Mouse (Mus musculus): ENCODE measurements at regions not wholly inside any gene's neighbourhood (a gene's known extent, or its start where the extent isn't known, plus 50 kb on each side); places are given as distances from the start of the nearest gene placed in this dataset.

DNA sequence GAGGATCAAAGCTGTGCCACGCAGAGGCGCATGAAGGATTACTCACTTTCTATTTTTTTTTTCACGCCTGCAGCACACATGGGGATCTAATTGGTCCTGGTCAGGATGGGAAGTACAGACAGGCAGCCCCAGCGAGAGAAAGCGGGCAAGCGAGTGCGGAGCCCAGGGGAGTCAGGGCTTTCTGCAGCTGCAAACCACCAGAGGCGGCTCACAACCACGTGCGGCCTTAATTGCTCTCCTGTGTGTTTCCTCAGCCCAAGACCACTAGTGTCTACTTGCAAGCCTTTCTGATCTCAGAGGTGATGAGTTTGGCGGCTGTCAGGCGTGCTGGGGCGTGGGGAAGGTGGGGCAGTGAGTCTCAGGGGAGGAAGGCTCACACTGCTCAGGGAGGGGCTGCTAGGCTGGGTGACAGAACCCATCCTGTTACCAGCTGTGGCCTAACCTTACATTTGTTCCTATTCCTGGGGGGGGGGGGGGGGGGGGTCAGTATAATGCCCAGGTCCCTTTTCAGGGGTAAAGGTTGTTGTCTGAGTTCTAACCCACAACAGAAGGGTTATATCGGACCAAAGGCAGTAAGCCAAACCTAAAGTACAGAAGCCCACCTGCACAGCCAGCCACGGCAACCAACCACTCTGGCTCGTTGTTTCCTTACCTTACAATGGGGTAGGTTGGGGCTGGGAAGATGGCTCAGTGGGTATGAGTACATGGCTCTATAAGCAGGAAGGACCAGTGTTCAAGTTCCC is 81.5 kb downstream of the Hes1 start:
- TF ChIP-seq POLR2A (IDR thresholded peaks at IDR 0.05; ENCODE audit: low read depth, low read length) = no peak
- no peak for TF ChIP-seq CTCF (conservative IDR thresholded peaks at IDR 0.05; ENCODE audit: insufficient read depth, insufficient read length, low read depth, low read length)
- Histone ChIP-seq H3K27ac (ENCODE audit: insufficient read depth, low read depth, low read length) (no peak overlapping the region), H3K4me3 (ENCODE audit: insufficient read depth, low read depth, low read length) (no peak overlapping the region), H3K27me3 (replicated peaks; ENCODE audit: control insufficient read depth, insufficient read depth, low read length) (no peaks in the 10 kb centered on the region), H3K4me1 (ENCODE audit: control insufficient read depth, insufficient read depth, low read length) (no peaks in the 10 kb centered on the region), H3K36me3 (ENCODE audit: control insufficient read depth, insufficient read depth, low read length) (no peaks in the 10 kb centered on the region)
- WGBS = 55% methylated on average over 16 of the region's 16 CpGs
- no peak for DNase-seq

DNA sequence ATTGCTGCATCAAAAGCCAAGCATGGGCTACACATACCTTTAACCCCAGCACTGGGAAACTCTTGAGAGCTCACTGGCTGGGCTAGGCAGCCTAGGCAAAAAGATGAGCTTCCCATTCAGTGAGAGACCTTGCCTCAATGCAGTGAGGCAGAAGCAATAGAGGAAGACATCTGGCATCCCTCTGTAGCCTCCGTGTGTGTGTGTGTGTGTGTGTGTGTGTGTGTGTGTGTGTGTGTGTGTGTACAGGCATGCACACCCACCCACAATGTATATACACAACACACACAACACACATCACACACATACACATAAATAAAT is 82.0 kb downstream of the Hes1 start:
- Histone ChIP-seq H3K36me3 (ENCODE audit: control insufficient read depth, insufficient read depth, low read length) (no peaks in the 10 kb centered on the region), H3K4me1 (ENCODE audit: control insufficient read depth, insufficient read depth, low read length) (no peaks in the 10 kb centered on the region), H3K4me3 (ENCODE audit: insufficient read depth, low read depth, low read length) (no peak overlapping the region), H3K27me3 (replicated peaks; ENCODE audit: control insufficient read depth, insufficient read depth, low read length) (no peaks in the 10 kb centered on the region), H3K27ac (ENCODE audit: insufficient read depth, low read depth, low read length) (no peak overlapping the region)
- DNase-seq = no peak
- TF ChIP-seq POLR2A (IDR thresholded peaks at IDR 0.05; ENCODE audit: low read depth, low read length) = no peak
- no peak for TF ChIP-seq CTCF (conservative IDR thresholded peaks at IDR 0.05; ENCODE audit: insufficient read depth, insufficient read length, low read depth, low read length)
- WGBS = 88% methylated on average over 1 of the region's 1 CpGs

DNA sequence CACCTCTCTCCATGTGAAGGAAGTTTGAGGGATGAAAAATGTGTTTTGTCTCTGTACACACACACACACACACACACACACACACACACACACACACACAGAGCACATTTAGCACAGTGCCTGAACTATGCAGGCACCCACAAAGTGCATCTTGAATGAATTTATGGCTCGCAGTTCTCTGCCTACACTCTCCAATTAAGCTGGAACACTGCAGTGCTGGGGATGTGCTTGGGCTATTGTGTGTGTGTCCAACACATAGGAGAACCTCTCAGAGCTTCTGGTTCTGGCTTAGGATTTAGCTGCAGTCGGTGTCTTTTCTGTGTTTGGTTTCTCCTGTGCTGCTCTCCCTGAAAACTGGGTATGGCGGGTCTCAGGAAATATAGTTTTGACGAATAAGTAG is 83.1 kb downstream of the Hes1 start:
- Histone ChIP-seq H3K36me3 (ENCODE audit: control insufficient read depth, insufficient read depth, low read length) (no peaks in the 10 kb centered on the region), H3K4me1 (ENCODE audit: control insufficient read depth, insufficient read depth, low read length) (no peaks in the 10 kb centered on the region), H3K4me3 (ENCODE audit: insufficient read depth, low read depth, low read length) (no peak overlapping the region), H3K27me3 (replicated peaks; ENCODE audit: control insufficient read depth, insufficient read depth, low read length) (no peaks in the 10 kb centered on the region), H3K27ac (ENCODE audit: insufficient read depth, low read depth, low read length) (no peak overlapping the region)
- 89% methylated on average over 4 of the region's 4 CpGs for WGBS
- no peak for DNase-seq
- TF ChIP-seq CTCF (conservative IDR thresholded peaks at IDR 0.05; ENCODE audit: insufficient read depth, insufficient read length, low read depth, low read length) (no peak), POLR2A (IDR thresholded peaks at IDR 0.05; ENCODE audit: low read depth, low read length) (no peak)

DNA sequence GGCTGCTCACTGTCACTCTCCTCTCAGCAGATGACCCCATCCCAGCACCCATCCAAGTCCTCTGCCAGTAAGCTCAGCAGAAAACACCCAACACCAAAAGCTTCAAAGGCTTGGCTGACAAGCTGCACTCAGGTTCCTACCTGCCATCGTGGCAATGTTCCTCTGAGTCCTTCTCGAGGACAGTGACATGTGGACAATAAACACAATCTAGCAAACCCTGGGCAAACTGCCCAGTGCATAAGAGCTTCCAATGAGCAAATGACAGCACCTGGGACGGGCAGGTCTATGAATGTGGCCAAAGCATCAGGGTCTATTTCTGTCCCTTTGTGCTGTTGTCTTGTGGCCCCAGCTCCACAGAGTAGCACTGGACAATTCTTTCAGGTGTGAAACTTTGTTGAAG is 86.9 kb downstream of the Hes1 start:
- TF ChIP-seq POLR2A (IDR thresholded peaks at IDR 0.05; ENCODE audit: low read depth, low read length) (no peak), CTCF (conservative IDR thresholded peaks at IDR 0.05; ENCODE audit: insufficient read depth, insufficient read length, low read depth, low read length) (no peak)
- H3K36me3 ChIP-seq (ENCODE audit: control insufficient read depth, insufficient read depth, low read length) = no peaks in the 10 kb centered on the region
- H3K27me3 ChIP-seq (replicated peaks; ENCODE audit: control insufficient read depth, insufficient read depth, low read length) = no peaks in the 10 kb centered on the region
- H3K27ac ChIP-seq (ENCODE audit: insufficient read depth, low read depth, low read length) = no peak overlapping the region
- H3K4me1 ChIP-seq (ENCODE audit: control insufficient read depth, insufficient read depth, low read length) = no peaks in the 10 kb centered on the region
- no peak overlapping the region for H3K4me3 ChIP-seq (ENCODE audit: insufficient read depth, low read depth, low read length)
- WGBS = 75% methylated on average over 3 of the region's 3 CpGs
- no peak for DNase-seq

DNA sequence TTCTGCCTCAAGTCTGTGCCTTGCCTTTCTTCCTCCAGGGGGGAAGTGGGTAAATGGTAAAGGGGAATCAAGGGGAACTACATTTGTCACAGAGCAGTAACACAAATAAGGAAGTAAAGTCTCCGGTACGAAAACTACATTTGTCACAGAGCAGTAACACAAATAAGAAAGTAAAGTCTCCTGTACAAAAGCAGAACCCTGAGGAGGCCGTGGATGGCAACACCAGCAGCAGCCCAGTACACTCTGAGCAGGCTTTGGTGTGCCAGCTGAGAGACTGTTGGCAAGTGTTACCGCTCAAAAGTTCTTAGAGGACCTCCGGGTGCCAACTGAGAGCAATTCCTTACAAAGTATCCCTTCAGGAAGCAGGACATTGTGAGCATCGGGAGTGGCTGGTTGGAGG is 90.9 kb downstream of the Hes1 start:
- DNase-seq = no peak
- H3K36me3 ChIP-seq (ENCODE audit: control insufficient read depth, insufficient read depth, low read length) = no peaks in the 10 kb centered on the region
- no peak for TF ChIP-seq POLR2A (IDR thresholded peaks at IDR 0.05; ENCODE audit: low read depth, low read length)
- no peak for TF ChIP-seq CTCF (conservative IDR thresholded peaks at IDR 0.05; ENCODE audit: insufficient read depth, insufficient read length, low read depth, low read length)
- no peak overlapping the region for H3K4me3 ChIP-seq (ENCODE audit: insufficient read depth, low read depth, low read length)
- no peak overlapping the region for H3K27ac ChIP-seq (ENCODE audit: insufficient read depth, low read depth, low read length)
- 33% methylated on average over 6 of the region's 6 CpGs for WGBS
- H3K4me1 ChIP-seq (ENCODE audit: control insufficient read depth, insufficient read depth, low read length) = no peaks in the 10 kb centered on the region
- no peaks in the 10 kb centered on the region for H3K27me3 ChIP-seq (replicated peaks; ENCODE audit: control insufficient read depth, insufficient read depth, low read length)

DNA sequence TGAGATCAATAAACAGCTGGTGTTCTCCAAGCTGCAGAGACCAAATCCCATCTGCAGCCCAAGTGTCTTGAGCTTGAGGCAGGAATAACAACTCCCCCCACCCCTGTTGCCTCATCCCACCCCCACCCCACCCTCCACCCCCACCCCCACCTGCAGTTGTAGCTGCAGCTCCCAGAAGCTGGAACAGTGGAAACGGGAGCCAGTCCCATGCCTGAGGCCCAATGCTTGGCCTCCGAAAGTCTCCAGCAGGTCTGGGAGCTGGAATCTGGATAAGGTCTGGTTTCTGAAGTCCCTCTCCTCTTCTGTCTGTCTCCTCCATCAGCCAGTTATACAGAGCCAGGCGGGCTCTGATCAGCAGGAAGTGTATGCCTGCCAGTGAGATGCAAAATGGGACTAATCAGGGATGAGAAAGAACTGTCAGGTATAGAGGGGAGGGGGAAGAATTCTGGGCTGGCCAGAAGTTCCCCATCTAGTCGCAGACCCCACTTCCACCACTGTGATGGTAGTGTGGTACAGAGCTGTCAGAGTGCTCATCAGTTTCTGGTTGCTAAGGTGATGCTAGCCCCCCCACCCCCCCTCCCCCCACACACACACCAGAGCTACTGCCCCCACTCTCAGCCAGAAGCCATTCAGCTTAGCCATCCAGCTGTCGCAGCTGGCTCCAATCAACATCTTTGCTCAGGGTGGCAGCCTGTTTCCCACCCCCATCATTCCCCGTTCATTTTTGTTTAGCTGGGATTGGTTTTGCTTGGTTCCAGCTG is 91.5 kb downstream of the Hes1 start:
- Histone ChIP-seq H3K27ac (ENCODE audit: insufficient read depth, low read depth, low read length) (no peak overlapping the region), H3K4me3 (ENCODE audit: insufficient read depth, low read depth, low read length) (no peak overlapping the region), H3K36me3 (ENCODE audit: control insufficient read depth, insufficient read depth, low read length) (no peaks in the 10 kb centered on the region), H3K27me3 (replicated peaks; ENCODE audit: control insufficient read depth, insufficient read depth, low read length) (no peaks in the 10 kb centered on the region), H3K4me1 (ENCODE audit: control insufficient read depth, insufficient read depth, low read length) (no peaks in the 10 kb centered on the region)
- no peak for DNase-seq
- TF ChIP-seq POLR2A (IDR thresholded peaks at IDR 0.05; ENCODE audit: low read depth, low read length) (no peak), CTCF (conservative IDR thresholded peaks at IDR 0.05; ENCODE audit: insufficient read depth, insufficient read length, low read depth, low read length) (no peak)
- 64% methylated on average over 6 of the region's 6 CpGs for WGBS

DNA sequence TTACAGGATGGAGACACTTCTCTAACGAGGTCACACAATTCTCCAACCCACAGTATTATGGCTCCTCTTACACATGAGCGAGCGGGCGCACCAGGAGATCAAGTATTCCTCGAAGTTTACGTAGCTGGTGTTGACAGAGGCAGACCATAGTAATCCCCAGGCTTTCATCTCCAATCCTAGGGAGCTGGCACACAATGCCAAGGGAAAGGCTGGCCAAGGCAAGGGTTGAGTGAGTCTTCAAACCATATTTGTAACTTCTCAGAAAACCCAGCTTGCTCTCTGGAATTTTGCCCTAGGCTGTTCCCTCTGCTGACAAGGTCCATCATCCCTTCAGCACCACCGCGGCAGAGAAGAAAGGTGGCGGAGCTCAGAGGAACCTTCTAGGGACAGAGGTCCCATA is 94.0 kb downstream of the Hes1 start:
- peak; percentile 87 for DNase-seq
- H3K4me3 ChIP-seq (ENCODE audit: insufficient read depth, low read depth, low read length) = no peak overlapping the region
- H3K36me3 ChIP-seq (ENCODE audit: control insufficient read depth, insufficient read depth, low read length) = no peaks in the 10 kb centered on the region
- no peak overlapping the region for H3K27ac ChIP-seq (ENCODE audit: insufficient read depth, low read depth, low read length)
- TF ChIP-seq POLR2A (IDR thresholded peaks at IDR 0.05; ENCODE audit: low read depth, low read length) = no peak
- no peak for TF ChIP-seq CTCF (conservative IDR thresholded peaks at IDR 0.05; ENCODE audit: insufficient read depth, insufficient read length, low read depth, low read length)
- WGBS = 70% methylated on average over 9 of the region's 9 CpGs
- no peaks in the 10 kb centered on the region for H3K4me1 ChIP-seq (ENCODE audit: control insufficient read depth, insufficient read depth, low read length)
- no peaks in the 10 kb centered on the region for H3K27me3 ChIP-seq (replicated peaks; ENCODE audit: control insufficient read depth, insufficient read depth, low read length)

Measured in kidney, adult 2 months (tissue).